Mouse (Mus musculus) CD4-positive, CD25-positive, alpha-beta regulatory T cell, adult 4 months (primary cell): ENCODE data around the gene Capn7. TPM values are rescaled to one million over a fixed set of nuclear protein-coding genes. Genes with fewer than 3 reads are reported as not detected.

Experiments used
- ATAC-seq: one replicate; pipeline ENCODE4 v1.8.0; 2017
- polyA plus RNA-seq, 2 experiments: library from polyadenylated mRNA; unstranded; fragments of 100-300 nt; shearing (Covaris generic); gene quantifications; one replicate each; pipeline ENCODE4 v1.2.1; 2017

Capn7 gene
- polyA plus RNA-seq, 2 experiments from 2014 or later = 16.0 to 18.3 TPM

DNA sequence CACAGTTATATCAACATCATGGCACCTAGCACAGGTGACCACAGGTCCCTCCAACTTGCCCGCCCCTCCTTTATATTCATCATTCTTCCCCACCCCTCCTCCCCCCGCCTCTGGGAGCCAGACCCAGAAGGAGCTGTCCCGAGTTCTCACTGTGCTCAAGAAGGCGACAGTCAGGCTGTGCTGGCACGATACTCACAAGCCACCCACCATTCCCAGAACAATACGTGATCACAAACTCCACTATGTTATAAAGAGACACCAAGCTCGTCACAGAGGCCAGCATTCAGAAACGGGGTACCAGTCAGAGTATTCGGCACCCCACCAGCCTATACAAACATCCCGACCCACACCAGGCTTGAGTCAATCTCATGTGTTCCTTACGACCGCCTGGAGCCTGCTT lies 60.9 kb downstream of the Capn7 start:
- no peak for ATAC-seq

DNA sequence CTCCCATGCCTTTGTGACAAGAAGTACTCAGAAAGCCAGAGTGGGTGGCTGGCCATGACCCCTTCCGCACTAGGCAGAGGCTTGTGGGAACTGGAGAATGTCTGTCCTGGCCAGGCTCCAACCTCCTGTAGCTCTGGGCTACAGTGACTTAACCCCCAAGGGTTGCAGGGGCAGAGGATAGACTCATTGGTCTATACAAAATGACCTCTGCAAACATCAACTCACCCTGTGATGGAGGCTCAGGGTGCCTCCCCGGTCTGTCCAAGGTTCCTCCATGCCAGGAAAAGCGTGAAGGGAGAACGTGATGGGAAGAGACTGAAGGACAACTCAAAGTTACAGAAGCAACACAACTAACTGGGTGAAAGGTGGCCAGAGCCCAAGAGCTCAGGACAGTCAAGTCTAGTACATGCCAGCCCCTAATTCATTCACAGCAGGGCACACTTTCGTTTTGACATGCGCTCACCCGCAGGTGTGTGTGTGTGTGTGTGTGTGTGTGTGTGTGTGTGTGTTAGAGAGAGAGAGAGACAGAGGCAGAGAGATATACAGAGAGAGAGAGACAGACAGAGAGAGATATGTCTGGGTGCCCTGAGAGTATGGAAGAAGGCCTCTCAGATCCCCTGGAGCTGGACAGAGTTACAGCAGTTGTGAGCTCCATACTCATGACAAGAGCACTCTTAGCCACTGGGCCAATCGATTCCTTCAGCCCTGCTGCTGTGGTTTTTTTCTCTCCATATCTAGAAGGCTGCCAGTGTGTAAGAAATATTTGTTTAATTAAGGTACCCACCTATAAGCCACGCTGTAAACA lies 61.6 kb downstream of the Capn7 start:
- ATAC-seq = peak; percentile 4

GRCm38 (mm10) chr14:31398819-31399218 lies 62.4 kb downstream of the Capn7 start:
- ATAC-seq = peak; percentile 57

- ATAC-seq = peak; percentile 84
Measured at GRCm38 (mm10) chr14:31399271-31399670, 62.8 kb downstream of the Capn7 start.

- ATAC-seq = no peak
Measured at GRCm38 (mm10) chr14:31400246-31400645, 63.8 kb downstream of the Capn7 start.

DNA sequence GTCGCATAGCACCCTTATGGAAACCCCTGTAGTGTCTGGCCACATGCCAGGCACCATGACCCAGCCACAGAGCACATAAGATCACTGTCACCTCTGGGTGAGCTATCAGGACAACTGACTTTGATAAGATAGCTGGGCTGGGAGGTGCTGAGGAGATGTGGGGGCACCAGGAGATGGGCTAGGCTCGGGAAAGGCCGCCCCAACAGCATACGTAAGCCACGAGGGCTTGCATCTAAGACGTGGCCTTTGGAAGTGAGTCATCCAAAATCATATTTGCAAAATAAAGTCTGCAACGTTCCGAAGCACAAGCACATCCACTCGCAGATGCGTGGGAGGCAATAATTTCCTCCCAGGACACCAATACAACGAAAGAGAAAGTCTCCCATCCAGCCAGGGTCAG lies 64.5 kb downstream of the Capn7 start:
- peak; percentile 24 for ATAC-seq

- no peak for ATAC-seq
Measured at GRCm38 (mm10) chr14:31401918-31402427, 65.5 kb downstream of the Capn7 start.

GRCm38 (mm10) chr14:31402693-31403092 lies 66.3 kb downstream of the Capn7 start:
- ATAC-seq = no peak

DNA sequence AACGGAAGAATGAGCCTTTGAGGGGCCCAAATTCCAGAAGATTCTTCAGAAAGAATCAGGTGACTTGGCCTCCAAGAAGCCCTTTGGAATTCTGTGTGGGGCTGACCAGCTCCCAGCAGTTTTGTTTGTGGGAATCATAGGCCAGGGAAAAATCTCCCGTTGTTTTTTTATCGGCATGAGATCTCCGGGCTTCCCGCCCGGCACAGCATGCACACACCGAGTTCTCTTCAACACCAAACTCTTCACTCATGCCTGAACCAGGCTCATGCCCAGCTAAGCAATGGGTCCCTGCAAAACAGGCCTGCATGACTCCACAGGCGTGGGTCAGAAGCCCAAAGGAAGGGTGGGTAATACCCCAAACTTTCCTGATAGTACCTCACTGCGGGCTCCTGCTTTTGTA lies 67.1 kb downstream of the Capn7 start:
- no peak for ATAC-seq

GRCm38 (mm10) chr14:31403995-31404394 lies 67.6 kb downstream of the Capn7 start:
- ATAC-seq = no peak

DNA sequence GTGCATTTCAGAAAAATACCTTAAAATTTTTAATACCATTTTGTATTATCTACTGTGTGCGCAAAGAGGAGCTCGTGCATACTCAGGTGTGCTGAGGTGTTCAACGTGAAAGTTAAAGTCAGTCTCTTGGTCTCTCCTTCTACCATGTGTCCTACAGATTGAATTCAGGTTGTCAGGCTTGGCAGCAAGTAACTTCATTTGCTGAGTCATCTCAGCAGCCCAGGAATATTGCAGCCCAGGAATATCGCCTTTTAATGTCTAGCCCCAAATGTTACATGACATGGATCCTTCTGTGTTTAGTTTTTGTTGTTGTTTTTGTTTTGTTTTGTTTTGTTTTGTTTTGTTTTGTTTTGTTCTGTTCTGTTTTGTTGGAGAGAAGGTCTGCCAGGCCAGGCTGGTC lies 68.2 kb downstream of the Capn7 start:
- no peak for ATAC-seq

GRCm38 (mm10) chr14:31405652-31406051 lies 69.2 kb downstream of the Capn7 start:
- ATAC-seq = no peak

GRCm38 (mm10) chr14:31406154-31406810 lies 69.8 kb downstream of the Capn7 start:
- no peak for ATAC-seq

GRCm38 (mm10) chr14:31407208-31407607 lies 70.8 kb downstream of the Capn7 start:
- no peak for ATAC-seq

DNA sequence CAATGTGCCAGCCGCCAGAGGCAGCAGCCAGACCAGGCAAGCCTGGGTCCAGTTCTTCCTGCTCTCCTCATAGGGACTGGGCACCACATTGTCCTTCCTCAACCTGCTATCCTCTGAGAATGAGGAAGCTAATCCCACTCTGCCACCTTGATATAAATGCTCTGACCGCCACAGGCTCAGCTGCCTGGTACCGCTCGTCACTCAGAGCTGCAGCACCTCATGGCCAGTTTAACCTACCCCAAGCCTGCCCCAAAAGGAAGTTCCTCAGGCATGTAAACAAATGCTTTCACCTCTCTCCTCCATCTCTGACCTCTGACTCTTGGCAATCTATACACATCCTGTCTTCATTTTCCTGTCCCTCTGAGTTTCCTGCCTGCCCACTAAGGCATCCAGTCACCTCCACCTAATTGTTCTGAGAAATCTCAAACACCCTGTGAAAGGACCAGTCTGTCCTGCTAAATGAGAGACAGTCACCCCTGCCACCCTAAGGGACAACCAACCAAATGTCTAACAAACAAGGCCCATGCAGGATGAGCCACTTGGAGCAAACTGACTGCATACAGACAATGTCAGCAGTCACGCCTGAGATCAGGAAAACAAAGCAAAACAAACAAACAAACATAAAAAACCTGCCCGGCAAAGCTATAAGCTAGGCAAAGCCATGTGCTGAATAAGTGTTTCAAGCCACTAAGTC lies 71.6 kb downstream of the Capn7 start:
- ATAC-seq = peak; percentile 57

- ATAC-seq = no peak
Measured at GRCm38 (mm10) chr14:31408666-31409065, 72.2 kb downstream of the Capn7 start.

DNA sequence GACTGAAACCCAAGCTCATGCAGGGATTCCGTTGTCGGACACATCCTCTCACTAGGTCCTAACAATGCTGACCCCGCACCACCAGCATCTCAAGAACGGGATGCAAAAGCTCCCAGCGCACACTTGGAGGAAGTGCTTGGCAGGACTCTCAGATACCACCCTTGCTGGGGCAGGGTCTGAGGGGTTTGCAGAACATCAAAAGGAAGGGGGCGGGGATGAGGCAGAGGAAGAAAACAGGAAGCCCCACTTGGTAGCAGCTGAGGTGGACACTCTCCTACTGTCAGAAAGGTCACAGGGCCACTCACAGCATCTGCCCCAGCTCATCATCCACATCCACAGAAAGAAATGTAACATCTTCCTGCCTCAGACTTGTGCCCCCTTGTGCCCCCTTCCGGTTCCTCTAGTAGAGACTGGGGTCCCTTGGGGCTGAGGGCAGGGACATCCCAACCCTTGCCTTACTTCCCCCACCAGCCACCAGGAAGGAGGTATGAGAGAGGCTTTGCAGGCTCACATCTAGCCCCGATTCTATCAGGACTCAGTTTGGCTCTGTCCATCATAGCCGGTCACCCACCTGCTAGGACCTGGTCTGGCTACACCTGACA lies 73.8 kb downstream of the Capn7 start:
- no peak for ATAC-seq

DNA sequence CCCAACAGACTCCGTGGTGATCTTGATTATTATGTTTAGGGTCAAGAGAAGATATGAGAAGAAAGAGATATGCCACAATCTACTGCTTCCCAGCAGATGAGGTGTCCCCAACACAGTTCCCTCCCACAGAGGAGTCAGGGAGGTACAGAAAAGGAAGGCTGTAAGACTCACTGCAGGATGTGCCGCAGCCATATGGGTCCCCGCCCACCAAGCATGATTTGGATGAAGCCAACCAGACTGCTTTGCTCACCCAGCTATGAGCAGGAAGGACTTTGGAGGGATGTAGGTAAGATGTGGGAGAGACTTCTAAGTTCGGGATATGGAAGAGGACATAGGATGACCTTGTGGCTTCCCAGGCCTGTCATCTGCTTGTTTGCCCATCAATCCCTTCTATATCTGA lies 74.3 kb downstream of the Capn7 start:
- ATAC-seq = no peak

DNA sequence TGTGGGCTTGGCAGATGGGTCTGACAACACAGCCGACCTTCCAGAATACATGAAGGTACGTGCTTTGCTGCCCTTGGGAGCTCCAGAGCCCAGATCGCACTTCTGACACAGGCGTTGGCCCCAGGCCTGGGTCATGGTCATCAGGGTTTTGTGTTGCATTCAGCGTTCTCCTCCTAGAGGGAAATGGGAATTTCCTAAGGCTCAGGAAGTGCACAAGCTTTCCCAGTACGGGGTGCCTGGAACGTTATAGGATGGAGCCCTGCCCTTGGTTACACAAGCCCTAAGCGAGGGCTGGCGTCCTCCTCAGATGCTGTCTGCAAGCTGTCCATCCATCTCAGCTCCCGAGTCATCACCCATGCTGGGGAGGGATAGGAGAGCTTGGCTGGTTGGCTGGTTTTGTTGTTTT lies 76.2 kb downstream of the Capn7 start:
- ATAC-seq = no peak

DNA sequence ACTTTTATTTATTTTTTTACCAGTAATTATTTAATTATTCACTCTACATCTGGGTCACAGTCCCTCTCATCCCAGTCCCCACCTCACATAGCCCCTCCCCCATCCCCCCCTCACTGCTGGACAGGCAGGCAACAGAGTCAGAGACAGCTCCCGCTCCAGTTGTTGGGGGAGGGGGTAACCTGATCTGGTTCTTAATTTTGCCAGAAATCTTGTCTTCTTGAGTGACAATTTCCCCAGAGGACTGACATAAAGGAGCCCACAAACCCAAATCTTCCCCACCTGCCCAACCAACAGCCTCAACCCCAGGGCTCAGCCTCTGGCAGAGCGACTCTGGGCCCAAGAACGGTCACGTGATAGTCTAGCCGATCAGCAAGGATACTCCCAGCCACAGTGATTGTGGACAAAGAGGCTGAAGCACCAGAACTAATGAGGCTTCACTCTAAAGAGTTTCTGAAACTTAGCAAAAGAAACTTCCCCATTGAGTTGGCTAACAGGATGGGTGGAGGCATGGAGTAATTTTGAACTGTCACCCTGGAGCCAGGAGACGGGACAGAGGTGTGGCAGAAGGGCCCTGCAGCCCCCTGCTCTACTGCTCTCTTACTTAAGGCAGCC lies 77.1 kb downstream of the Capn7 start:
- ATAC-seq = no peak

DNA sequence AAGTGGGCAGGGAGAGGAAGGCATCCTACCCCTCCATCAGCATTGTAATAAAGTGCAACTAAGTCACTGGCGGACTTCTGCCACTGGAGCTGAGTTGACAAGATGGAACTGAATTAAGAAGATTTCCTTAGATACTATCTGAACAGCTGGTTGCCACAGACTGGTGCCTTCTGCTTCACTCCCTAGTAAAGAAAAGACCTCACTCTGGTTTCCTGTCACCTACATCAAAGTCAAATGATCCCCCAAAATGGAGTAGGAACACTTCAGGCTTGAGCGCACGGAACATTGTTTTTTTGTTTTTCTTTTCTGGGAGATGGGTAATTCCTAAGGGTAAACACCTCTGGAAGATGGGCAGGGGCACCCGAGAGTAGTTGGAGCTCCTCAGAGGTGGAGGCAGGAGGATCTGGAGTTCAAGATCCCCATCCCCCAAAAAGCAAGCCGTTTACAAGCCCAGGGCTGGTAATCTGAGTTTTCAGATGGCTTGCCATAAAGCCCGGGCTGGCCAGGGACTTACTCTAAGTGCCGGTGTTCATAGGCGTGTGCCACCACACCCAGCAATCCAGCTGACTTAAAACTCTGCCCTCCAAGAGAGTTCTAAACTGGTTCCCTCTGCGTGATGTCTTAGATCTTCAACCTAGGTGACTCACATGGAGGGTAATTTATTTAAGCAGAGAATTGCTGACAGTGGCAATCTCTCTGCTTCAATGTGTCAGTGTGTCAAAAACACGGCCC lies 78.0 kb downstream of the Capn7 start:
- ATAC-seq = peak; percentile 60

GRCm38 (mm10) chr14:31414967-31415376 lies 78.5 kb downstream of the Capn7 start:
- ATAC-seq = peak; percentile 75
